Mouse (Mus musculus) heart, embryonic 11.5 days (tissue): Measurements from ENCODE around the gene Depdc1b. TPM values are rescaled to one million over a fixed set of nuclear protein-coding genes. Genes with fewer than 3 reads are reported as not detected.
A peak's percentile ranks its signal among the peaks of the same experiment; 100 is the strongest.

ENCODE experiments used
- ATAC-seq: fragments of 200-750 bp; cut with Nextera tagmentation; replicated peaks from 2 replicates; pipeline ENCODE4 v1.8.0; 2017; ENCODE audit warnings: moderate library complexity; ENCODE audit not compliant: insufficient number of reproducible peaks, low FRiP score, low TSS enrichment
- H3K27ac ChIP-seq: fragments of 300-500 bp; sonication (generic); 2 replicates; pipeline ENCODE4 v1.5.1; 2014; ENCODE audit warnings: mild to moderate bottlenecking, low read depth, low read length
- H3K27me3 ChIP-seq: fragments of 300-500 bp; sonication (generic); 2 replicates; pipeline ENCODE4 v1.6.1; 2014; ENCODE audit warnings: mild to moderate bottlenecking, low read length, mixed read lengths; ENCODE audit not compliant: control insufficient read depth, insufficient read depth
- H3K36me3 ChIP-seq: fragments of 300-500 bp; sonication (generic); 2 replicates; pipeline ENCODE4 v1.6.1; 2014; ENCODE audit warnings: mild to moderate bottlenecking, low read length, moderate library complexity, mixed read lengths; ENCODE audit not compliant: control insufficient read depth, insufficient read depth
- H3K4me1 ChIP-seq: fragments of 300-500 bp; sonication (generic); 2 replicates; pipeline ENCODE4 v1.6.1; 2014; ENCODE audit warnings: low read length; ENCODE audit not compliant: control insufficient read depth, insufficient read depth
- H3K4me2 ChIP-seq: fragments of 300-500 bp; sonication (generic); 2 replicates; pipeline ENCODE4 v1.6.1; 2014; ENCODE audit warnings: mild to moderate bottlenecking, moderate library complexity
- H3K4me3 ChIP-seq: fragments of 300-500 bp; sonication (generic); 2 replicates; pipeline ENCODE4 v1.5.1; 2014; ENCODE audit warnings: low read depth, low read length
- H3K9ac ChIP-seq: fragments of 300-500 bp; sonication (generic); 2 replicates; pipeline ENCODE4 v1.6.1; 2014; ENCODE audit warnings: mild to moderate bottlenecking, low read depth, low read length, moderate library complexity
- H3K9me3 ChIP-seq: fragments of 300-500 bp; sonication (generic); replicated peaks from 2 replicates; pipeline ENCODE4 v1.6.1; 2016; ENCODE audit warnings: low read length; ENCODE audit not compliant: control insufficient read depth
- WGBS: fragments of 180-500 bp; shearing (Covaris S2); extraction: QIAGEN DNeasy Blood & Tissue Kit; methylation state at CpG from one replicate; pipeline ENCODE4 v1.1.7; 2014; ENCODE audit not compliant: insufficient replicate concordance; 5-methylcytosine and 5-hydroxymethylcytosine counted together
- polyA plus RNA-seq: library from polyadenylated mRNA; unstranded; fragments of >200 nt; fragmentation: Nextera tagmentation; extraction: Ambion mirVana; gene quantifications from 2 replicates; pipeline ENCODE4 v1.2.1, GENCODE M21; 2014

The Depdc1b gene
- polyA plus RNA-seq: 5.5 and 6.7 TPM in 2 replicates

GRCm38 (mm10) chr13:108315702-108316486, at the start of gene Depdc1b:
Gene Depdc1b (plus strand): TSS chr13:108316332.
- WGBS: under 1% methylated on average over 48 of the region's 48 CpGs
- peak within 1 kb of the TSS; percentile 82 for H3K4me3 ChIP-seq
- H3K27me3 ChIP-seq: peaks cover 56% of the 10 kb centered on the region
- peak; percentile 96 for ATAC-seq
- peak within 1 kb of the TSS; percentile 92 for H3K4me2 ChIP-seq
- H3K27ac ChIP-seq: peak within 1 kb of the TSS; percentile 86
- H3K9me3 ChIP-seq: peaks cover 3% of the 10 kb centered on the region; the same call in 1 of the 2 replicates
- peak within 1 kb of the TSS; percentile 78 for H3K9ac ChIP-seq
- peaks cover 5% of the 10 kb centered on the region for H3K4me1 ChIP-seq
- H3K36me3 ChIP-seq: no peaks in the 10 kb centered on the region

- no peak overlapping the region for H3K9ac ChIP-seq
- H3K27me3 ChIP-seq: no peaks in the 10 kb centered on the region
- H3K27ac ChIP-seq: no peak overlapping the region
- WGBS: 60% methylated on average over 9 of the region's 9 CpGs
- H3K4me3 ChIP-seq: no peak overlapping the region
- H3K4me2 ChIP-seq: no peak overlapping the region
- no peaks in the 10 kb centered on the region for H3K9me3 ChIP-seq
- ATAC-seq: no peak
- no peaks in the 10 kb centered on the region for H3K36me3 ChIP-seq
- no peaks in the 10 kb centered on the region; the same call in 1 of the 2 replicates for H3K4me1 ChIP-seq
Measured at GRCm38 (mm10) chr13:108267841-108268634, 48.1 kb upstream of the Depdc1b start.

GRCm38 (mm10) chr13:108271458-108272148, 44.5 kb upstream of the Depdc1b start:
- 42% methylated on average over 7 of the region's 7 CpGs for WGBS
- H3K27ac ChIP-seq: no peak overlapping the region

GRCm38 (mm10) chr13:108272332-108272731, 43.8 kb upstream of the Depdc1b start:
- 52% methylated on average over 8 of the region's 8 CpGs for WGBS
- Histone ChIP-seq H3K9ac (no peak overlapping the region), H3K36me3 (no peaks in the 10 kb centered on the region), H3K27ac (no peak overlapping the region), H3K4me1 (no peaks in the 10 kb centered on the region; the same call in 1 of the 2 replicates), H3K4me2 (no peak overlapping the region), H3K4me3 (no peak overlapping the region), H3K27me3 (no peaks in the 10 kb centered on the region; the same call in 1 of the 2 replicates), H3K9me3 (no peaks in the 10 kb centered on the region)
- ATAC-seq: no peak

More at GRCm38 (mm10) chr13:108271458-108272148, 44.5 kb upstream of the Depdc1b start:
- Histone ChIP-seq H3K4me2 (no peak overlapping the region), H3K36me3 (no peaks in the 10 kb centered on the region), H3K4me1 (no peaks in the 10 kb centered on the region; the same call in 1 of the 2 replicates), H3K27me3 (no peaks in the 10 kb centered on the region; the same call in 1 of the 2 replicates), H3K9me3 (no peaks in the 10 kb centered on the region), H3K9ac (no peak overlapping the region), H3K4me3 (no peak overlapping the region)
- ATAC-seq: no peak

- 47% methylated on average over 15 of the region's 15 CpGs for WGBS
- no peak for ATAC-seq
- H3K9me3 ChIP-seq: no peaks in the 10 kb centered on the region
- H3K4me3 ChIP-seq: no peak overlapping the region
- H3K36me3 ChIP-seq: no peaks in the 10 kb centered on the region
- no peaks in the 10 kb centered on the region; the same call in 1 of the 2 replicates for H3K4me1 ChIP-seq
- H3K4me2 ChIP-seq: no peak overlapping the region
- H3K27me3 ChIP-seq: no peaks in the 10 kb centered on the region; the same call in 1 of the 2 replicates
- H3K9ac ChIP-seq: no peak overlapping the region
- H3K27ac ChIP-seq: no peak overlapping the region
Measured at GRCm38 (mm10) chr13:108273034-108273433, 43.1 kb upstream of the Depdc1b start.

- no peaks in the 10 kb centered on the region for H3K9me3 ChIP-seq
- H3K4me1 ChIP-seq: no peaks in the 10 kb centered on the region; the same call in 1 of the 2 replicates
- no peak overlapping the region for H3K27ac ChIP-seq
- H3K4me2 ChIP-seq: no peak overlapping the region
- 50% methylated on average over 5 of the region's 5 CpGs for WGBS
- ATAC-seq: no peak
- H3K36me3 ChIP-seq: no peaks in the 10 kb centered on the region
- no peak overlapping the region for H3K9ac ChIP-seq
- no peak overlapping the region for H3K4me3 ChIP-seq
- no peaks in the 10 kb centered on the region; the same call in 1 of the 2 replicates for H3K27me3 ChIP-seq
Measured at GRCm38 (mm10) chr13:108273456-108273855, 42.7 kb upstream of the Depdc1b start.

GRCm38 (mm10) chr13:108276561-108276960, 39.6 kb upstream of the Depdc1b start:
- Histone ChIP-seq H3K9me3 (no peaks in the 10 kb centered on the region), H3K9ac (no peak overlapping the region), H3K36me3 (no peaks in the 10 kb centered on the region), H3K27me3 (peaks cover 5% of the 10 kb centered on the region; the same call in 1 of the 2 replicates), H3K4me1 (peaks cover 3% of the 10 kb centered on the region; the same call in 1 of the 2 replicates), H3K4me2 (no peak overlapping the region), H3K4me3 (no peak overlapping the region), H3K27ac (no peak overlapping the region)
- no peak for ATAC-seq
- 60% methylated on average over 1 of the region's 1 CpGs for WGBS

GRCm38 (mm10) chr13:108277320-108277719, 38.8 kb upstream of the Depdc1b start:
- no peak for ATAC-seq
- H3K9ac ChIP-seq: no peak overlapping the region
- no peak overlapping the region for H3K4me2 ChIP-seq
- no peak overlapping the region for H3K4me3 ChIP-seq
- H3K9me3 ChIP-seq: no peaks in the 10 kb centered on the region
- WGBS: 82% methylated on average over 7 of the region's 7 CpGs
- peaks cover 5% of the 10 kb centered on the region; the same call in 1 of the 2 replicates for H3K27me3 ChIP-seq
- no peaks in the 10 kb centered on the region for H3K36me3 ChIP-seq
- H3K27ac ChIP-seq: no peak overlapping the region
- H3K4me1 ChIP-seq: 0 out of 2 replicates have a peak, but pooled peaks cover 3% of the 10 kb centered on the region
